Mouse (Mus musculus): Measurements from ENCODE around the gene Sms.

The Sms gene

GRCm38 (mm10) chrX:157491944-157492726, at the start of gene Sms:
Sms (minus strand) TSS chrX:157492287.
- DNase-seq, result no peak

- no peak for DNase-seq
Measured at GRCm38 (mm10) chrX:157506400-157506799, 14.3 kb upstream of the Sms start.

GRCm38 (mm10) chrX:157504506-157504905, 12.4 kb upstream of the Sms start:
- no peak for DNase-seq

- no peak for DNase-seq
Measured at GRCm38 (mm10) chrX:157501871-157502270, 9.8 kb upstream of the Sms start.

- DNase-seq, result no peak
Measured at GRCm38 (mm10) chrX:157500004-157500403, 7.9 kb upstream of the Sms start.

- DNase-seq, result no peak
Measured at GRCm38 (mm10) chrX:157493159-157493558, 1.1 kb upstream of the Sms start.

GRCm38 (mm10) chrX:157491145-157491935, 747 bp downstream of the Sms start:
- DNase-seq, result peak; percentile 44

- peak; percentile 11 for DNase-seq
Measured at GRCm38 (mm10) chrX:157490769-157491144, 1.3 kb downstream of the Sms start.

- DNase-seq, result no peak
Measured at GRCm38 (mm10) chrX:157489871-157490721, 2.0 kb downstream of the Sms start.

- no peak for DNase-seq
Measured at GRCm38 (mm10) chrX:157488831-157489230, 3.3 kb downstream of the Sms start.

- DNase-seq, result no peak
Measured at GRCm38 (mm10) chrX:157486765-157487164, 5.3 kb downstream of the Sms start.

- no peak for DNase-seq
Measured at GRCm38 (mm10) chrX:157482842-157483241, 9.2 kb downstream of the Sms start.

- no peak for DNase-seq
Measured at GRCm38 (mm10) chrX:157481860-157482259, 10.2 kb downstream of the Sms start.

GRCm38 (mm10) chrX:157477328-157477727, 14.8 kb downstream of the Sms start:
- DNase-seq, result no peak

- DNase-seq, result no peak
Measured at GRCm38 (mm10) chrX:157476153-157476810, 15.8 kb downstream of the Sms start.

GRCm38 (mm10) chrX:157471711-157472660, 20.1 kb downstream of the Sms start:
- DNase-seq, result no peak

GRCm38 (mm10) chrX:157468795-157469194, 23.3 kb downstream of the Sms start:
- no peak for DNase-seq

GRCm38 (mm10) chrX:157468055-157468454, 24.0 kb downstream of the Sms start:
- no peak for DNase-seq

- DNase-seq, result no peak
Measured at GRCm38 (mm10) chrX:157465949-157466348, 26.1 kb downstream of the Sms start.

GRCm38 (mm10) chrX:157462716-157463115, 29.4 kb downstream of the Sms start:
- DNase-seq, result no peak

- DNase-seq, result peak; percentile 18
Measured at GRCm38 (mm10) chrX:157454430-157454829, 37.7 kb downstream of the Sms start.
